Mouse (Mus musculus): ENCODE measurements around the gene Dll3.

Gene Dll3

GRCm38 (mm10) chr7:28309737-28310136, 7.7 kb upstream of the Dll3 start:
- no peak for DNase-seq (ENCODE audit: low read depth, low spot score)

DNA sequence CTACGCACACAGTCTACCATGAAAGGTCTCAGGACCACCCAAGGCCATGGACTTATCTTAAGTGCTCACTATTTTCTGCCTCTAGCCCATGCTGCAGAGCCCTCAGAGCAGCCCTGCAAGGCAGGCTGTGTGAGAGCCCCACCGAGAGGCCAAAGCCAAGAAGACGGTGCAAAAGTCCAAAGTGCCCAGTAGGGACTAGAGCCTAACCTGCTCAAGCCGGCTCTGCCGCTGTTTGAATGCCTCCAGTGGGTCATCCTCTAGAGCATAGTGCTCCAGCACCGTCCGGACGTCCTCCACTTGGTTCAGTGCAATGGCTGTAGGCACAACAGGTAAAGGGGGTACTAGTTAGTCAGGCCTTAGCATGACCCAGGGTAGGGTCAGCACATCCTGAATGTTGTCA, 4.2 kb upstream of the Dll3 start:
- no peak for DNase-seq (ENCODE audit: low read depth, low spot score)

DNA sequence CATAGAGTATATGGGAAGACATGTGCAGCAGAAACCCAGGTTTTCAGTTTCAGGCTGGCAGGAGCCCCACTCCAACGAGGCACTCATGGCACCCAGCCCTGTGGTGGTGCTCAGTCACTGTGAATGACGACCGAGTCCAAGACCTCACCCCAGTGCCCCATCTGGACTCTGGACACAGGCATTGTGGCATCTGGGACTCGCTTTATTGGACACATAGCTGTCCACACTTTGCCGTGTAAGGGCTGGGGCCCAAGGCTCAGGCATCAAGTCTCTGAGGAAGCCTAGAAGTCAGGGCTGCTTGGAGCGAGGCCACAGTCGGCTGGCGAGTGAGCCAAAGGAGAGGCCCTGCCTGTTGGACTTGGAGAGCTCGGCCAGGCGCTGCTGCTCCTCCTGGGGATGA, 3.6 kb upstream of the Dll3 start:
- no peak for DNase-seq (ENCODE audit: low read depth, low spot score)

DNA sequence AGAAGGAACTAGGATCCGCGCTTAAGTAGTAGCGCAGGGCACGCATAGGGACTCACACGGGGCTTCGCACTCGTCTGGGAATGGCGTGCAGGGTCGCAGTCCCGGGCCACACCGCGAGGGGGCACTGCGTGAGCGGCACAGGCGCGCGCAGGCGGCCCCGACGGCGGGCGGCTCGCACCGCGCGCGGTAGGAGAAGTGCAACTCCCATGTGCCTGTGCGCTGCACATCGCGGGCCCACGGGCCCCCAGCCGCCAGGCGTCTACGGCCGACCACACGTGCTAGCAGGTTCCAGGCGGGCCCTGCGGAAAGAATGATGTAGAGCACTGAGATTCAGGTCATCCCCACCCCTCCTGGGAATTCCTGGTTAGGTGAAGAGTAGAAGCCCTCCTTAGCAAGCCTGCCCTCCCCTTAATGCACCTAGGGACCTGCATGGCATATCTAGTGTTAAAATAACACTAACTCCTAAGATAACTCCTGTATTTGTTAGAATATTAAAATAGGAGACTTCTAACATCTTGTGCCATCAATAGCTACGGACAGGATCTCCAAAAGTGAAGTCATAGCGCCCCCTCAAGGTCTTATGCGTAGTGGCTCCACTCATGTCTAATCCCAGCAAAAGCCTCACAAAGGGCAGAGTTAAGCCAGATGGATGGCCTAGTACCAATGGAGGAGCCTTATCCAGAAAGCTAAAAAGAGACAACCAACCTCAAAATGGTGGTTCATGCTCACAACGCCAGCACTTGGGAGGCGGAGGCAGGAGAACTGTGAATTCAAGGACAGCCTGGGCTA, 3.0 kb downstream of the Dll3 start:
- peak; percentile 46 for DNase-seq (ENCODE audit: low read depth, low spot score)

DNA sequence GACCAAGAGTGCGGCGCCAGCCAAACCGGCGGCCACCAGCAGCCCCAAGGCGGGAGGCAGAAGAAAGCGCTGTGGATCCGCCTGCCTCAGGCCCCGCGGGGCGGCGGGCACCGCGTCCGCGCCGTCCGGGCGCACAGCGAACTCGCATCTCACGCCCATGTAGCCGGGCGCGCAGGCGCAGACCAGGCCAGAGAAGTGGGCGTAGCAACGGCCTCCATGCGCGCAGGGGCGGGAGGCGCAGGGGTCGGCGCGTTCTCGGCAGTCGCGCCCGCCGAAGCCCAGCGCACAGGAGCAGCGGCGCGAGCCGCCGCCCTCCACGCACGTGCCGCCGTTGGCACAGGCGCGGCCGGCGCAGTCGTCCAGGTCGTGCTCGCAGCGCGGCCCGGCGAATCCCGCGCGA, 7.6 kb downstream of the Dll3 start:
- no peak for DNase-seq (ENCODE audit: low read depth, low spot score)

GRCm38 (mm10) chr7:28290638-28291590, 11.1 kb downstream of the Dll3 start, which contains the start of gene Selenov:
Gene Selenov (minus strand): TSS chr7:28291186.
- DNase-seq (ENCODE audit: low read depth, low spot score) = no peak

GRCm38 (mm10) chr7:28290165-28290564, 11.9 kb downstream of the Dll3 start:
- DNase-seq (ENCODE audit: low read depth, low spot score) = no peak

DNA sequence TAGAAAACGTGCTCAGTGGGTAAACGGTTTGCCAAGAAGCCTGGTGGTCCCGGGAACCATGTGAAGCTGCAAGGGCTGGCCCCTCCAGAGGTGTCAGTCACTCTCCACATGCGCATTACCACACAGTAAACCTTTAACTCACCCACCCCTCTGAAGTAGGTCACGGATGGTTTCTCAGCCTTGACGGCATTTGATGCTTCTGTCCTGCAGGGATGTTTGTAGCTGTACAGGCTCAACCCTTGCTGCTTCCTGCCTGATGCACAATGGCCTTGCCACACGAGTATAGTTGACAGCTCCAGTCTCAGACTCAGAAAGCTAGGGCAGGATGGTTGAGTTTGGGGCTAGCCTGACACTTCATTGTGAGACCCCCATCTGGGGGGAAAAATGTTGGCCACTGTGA, 21.4 kb downstream of the Dll3 start:
- DNase-seq (ENCODE audit: low read depth, low spot score) = no peak

GRCm38 (mm10) chr7:28278279-28278652, 23.8 kb downstream of the Dll3 start:
- DNase-seq (ENCODE audit: low read depth, low spot score) = no peak

DNA sequence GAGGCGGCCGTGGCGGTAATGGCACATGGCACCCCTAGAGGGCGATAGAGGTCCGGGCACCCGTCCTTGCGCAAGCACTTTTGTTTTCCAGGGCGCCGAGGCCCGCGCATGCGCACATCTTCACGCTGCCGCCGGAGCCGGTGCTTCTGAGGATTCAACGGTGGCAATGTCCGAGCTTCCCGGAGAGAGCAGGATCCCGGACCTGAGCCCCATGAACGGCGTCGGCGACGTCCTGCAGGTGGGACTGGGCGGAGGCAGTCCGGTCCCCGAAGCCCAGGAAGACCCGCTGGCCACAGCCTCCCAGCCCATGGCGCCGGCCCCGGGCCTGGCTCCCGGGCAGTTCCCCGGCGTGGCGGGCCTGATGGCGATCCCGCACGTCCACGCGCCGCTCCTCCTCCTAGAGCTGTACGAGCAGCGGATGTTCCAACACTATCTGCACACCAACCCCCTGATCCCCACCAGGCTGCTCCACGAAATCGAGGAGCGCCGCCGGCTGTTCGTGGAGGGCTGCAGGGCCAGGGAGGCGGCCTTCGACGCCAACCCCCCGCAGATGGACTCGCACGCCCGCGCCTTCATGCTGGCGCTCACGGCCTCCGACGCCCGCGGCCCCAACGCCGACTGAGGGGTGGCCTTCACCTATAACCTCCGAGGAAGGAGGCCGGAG, 24.3 kb downstream of the Dll3 start, which contains the start of gene Eid2b:
Gene Eid2b (plus strand): TSS at position 125 of the 664 bp plus-strand sequence.
- DNase-seq (ENCODE audit: low read depth, low spot score) = peak; percentile 88

DNA sequence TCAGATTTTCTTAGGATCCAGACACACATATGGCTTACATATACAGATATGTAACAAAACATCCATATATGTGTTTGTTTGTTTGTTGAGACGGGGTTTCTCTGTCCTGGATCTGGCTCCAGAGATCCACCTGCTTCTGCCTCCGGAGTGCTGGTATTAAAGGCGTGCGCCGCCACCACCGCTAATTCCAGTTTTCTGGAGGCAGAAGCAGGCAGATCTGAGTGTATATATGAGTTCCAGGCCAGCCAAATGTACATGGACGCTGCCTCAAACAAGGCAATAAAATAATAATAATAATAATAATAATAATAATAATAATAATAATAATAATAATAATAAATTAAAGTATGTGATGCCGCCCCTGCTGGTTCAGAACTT, 24.8 kb downstream of the Dll3 start:
- no peak for DNase-seq (ENCODE audit: low read depth, low spot score)

GRCm38 (mm10) chr7:28271761-28272160, 30.3 kb downstream of the Dll3 start:
- no peak for DNase-seq (ENCODE audit: low read depth, low spot score)

GRCm38 (mm10) chr7:28269355-28269754, 32.7 kb downstream of the Dll3 start:
- DNase-seq (ENCODE audit: low read depth, low spot score) = no peak

- DNase-seq (ENCODE audit: low read depth, low spot score) = no peak
Observed at GRCm38 (mm10) chr7:28268576-28268975, 33.5 kb downstream of the Dll3 start.

GRCm38 (mm10) chr7:28268042-28268531, 34.0 kb downstream of the Dll3 start:
- no peak for DNase-seq (ENCODE audit: low read depth, low spot score)

- DNase-seq (ENCODE audit: low read depth, low spot score) = peak; percentile 81
Observed at GRCm38 (mm10) chr7:28267129-28268041, 34.7 kb downstream of the Dll3 start, which contains the start of gene Eid2. Gene Eid2 (plus strand): TSS chr7:28267881.

DNA sequence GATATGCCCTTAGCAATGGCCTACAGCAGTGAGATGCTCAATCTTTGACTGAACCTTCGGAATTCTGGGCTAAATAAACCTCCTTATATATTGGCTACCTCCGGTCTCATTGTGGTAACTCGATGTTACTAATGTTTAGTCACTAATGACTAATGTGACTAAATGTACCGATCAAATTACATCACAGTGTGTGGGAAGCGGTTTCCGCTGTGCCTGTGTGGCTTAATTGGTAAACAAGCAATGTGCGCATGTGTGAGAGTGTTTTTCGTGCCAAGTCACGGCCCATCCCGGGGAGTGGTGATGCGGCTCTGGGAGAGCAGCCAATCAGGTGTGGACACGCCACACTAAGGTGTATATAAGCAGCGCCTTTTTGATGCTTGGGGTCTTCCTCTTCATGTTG, 36.6 kb downstream of the Dll3 start:
- no peak for DNase-seq (ENCODE audit: low read depth, low spot score)

DNA sequence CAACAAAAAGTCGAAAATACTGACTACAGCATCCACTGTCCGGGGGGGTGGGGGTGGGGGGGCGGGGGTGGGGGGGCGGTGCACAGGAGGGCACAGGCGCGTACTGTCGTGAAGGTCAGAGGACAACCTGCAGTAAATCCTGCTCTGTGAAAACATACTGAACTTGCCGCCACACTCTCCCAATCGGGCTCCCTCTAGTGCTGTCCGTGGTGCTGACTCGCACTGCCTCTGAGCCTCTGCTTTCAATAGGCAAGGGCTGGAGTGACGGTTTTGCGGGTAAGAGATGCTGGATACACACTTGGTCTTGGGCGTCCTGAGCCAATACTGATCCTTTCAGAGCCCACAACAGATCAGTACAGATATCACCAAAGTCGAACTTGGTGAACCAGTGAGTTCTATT, 38.3 kb downstream of the Dll3 start:
- DNase-seq (ENCODE audit: low read depth, low spot score) = no peak

DNA sequence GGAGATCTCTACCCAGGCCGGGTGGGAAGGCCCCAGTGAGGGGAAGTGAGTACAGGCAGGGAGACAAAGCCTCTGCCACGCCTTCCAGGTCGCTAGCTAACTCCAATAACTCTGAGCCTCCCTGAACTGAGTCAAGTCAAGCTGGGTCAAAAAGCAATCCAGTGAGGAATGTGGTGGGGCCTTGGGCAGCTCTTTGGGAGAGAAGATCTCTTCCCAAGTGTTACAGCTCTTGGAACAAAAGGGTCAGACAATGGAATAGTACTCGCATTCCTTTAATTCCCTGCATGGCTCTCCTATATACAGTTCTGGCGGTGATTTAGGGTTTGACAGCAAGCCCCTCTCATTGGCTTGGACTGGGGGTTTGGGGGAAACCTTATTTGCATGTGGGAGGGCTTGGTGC, 39.2 kb downstream of the Dll3 start:
- no peak for DNase-seq (ENCODE audit: low read depth, low spot score)

DNA sequence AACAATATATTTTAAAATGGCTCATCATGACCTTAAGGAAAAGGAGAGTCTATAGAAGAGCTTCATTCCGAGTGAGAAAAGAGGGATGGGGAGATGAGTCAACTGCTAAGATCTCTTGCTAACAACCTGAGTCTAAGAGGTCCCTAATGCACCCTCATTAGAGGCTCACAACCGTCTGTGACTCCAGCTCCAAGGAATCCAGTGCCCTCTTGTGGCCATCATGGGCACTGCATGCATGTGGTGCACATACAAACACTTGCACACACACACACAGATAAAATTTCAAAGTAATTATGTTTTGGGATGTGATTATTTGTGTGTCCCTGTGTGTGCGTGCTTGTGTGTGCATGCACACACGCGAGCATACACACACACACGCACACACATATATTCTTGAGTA, 46.6 kb downstream of the Dll3 start:
- no peak for DNase-seq (ENCODE audit: low read depth, low spot score)

DNA sequence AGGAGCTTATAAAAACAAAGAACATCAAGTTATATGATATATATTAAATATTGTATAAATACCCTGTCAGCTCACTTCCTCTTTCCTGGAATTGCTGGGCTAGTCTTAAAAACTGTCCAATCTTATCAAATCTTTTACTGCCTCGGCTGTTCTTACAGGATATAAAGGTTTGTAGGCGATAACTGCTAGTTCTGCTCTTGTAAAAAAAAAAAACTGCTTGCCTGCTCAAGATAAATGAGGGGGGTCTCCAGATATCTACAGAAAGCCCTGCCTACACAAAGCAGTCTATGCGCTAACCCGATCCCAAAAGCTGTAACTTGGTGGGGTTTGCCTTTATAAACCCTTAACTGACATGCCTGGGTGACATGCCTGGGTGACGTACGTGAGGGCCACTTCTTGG, 47.4 kb downstream of the Dll3 start:
- DNase-seq (ENCODE audit: low read depth, low spot score) = no peak
